ENCODE assay signal across 24 mouse cellular contexts in genomic region chr16:90091112-90091720, GRCm38 (mm10). TPM values are rescaled to one million over a fixed set of nuclear protein-coding genes. Genes with fewer than 3 reads are reported as not detected.
DNase-seq lines count a peak whose midpoint lies in the region; ATAC-seq and TF ChIP-seq lines count a peak whose summit lies in the region.
"Had no signal": no experiment of that assay in that cellular context is flagged by ENCODE, and none has a peak within 500 bp of the region (broad histone marks: within the 10 kb centered on the region; RNA-seq: fewer than 3 reads in every experiment).

No protein-coding gene starts in this region.

- H3K36me3 ChIP-seq in intestine, embryonic 15.5 days, result no peaks in the 10 kb centered on the region
- H3K36me3 ChIP-seq: liver, embryonic 12.5 days; stomach, embryonic 15.5 days had no signal

- peak; percentile 41 for DNase-seq in cerebellum, adult 11 months
- no peak for DNase-seq in cerebellum, adult 11-12 months
- no peak for DNase-seq in layer of hippocampus, adult 2 months (ENCODE audit: low spot score in 2 of 2)
- no peak for DNase-seq in layer of hippocampus, adult 8-10 months (ENCODE audit: low spot score in 2 of 2)
- no peak for DNase-seq in testis, postnatal 14 days (ENCODE audit: low spot score)
- DNase-seq in adrenal gland, postnatal 4 days (ENCODE audit: low spot score in 2 of 2), result no peak
- DNase-seq: gastrocnemius, postnatal 10 days; heart, adult 18-20 months; kidney, adult 11 months; layer of hippocampus, postnatal 36 days; lung, adult 18-20 months; lung, postnatal 10 days; thymus, adult 18-20 months had no signal

- peak; percentile 78 for ATAC-seq in intestine, embryonic 15.5 days
- no peak for ATAC-seq in granulocyte monocyte progenitor cell, adult 5-6 weeks (replicated peaks; ENCODE audit: poor library complexity, severe bottlenecking)
- ATAC-seq: forebrain, embryonic 16.5 days; hindbrain, embryonic 16.5 days; liver, embryonic 12.5 days; midbrain, embryonic 13.5 days had no signal

- H3K9me3 ChIP-seq in intestine, embryonic 15.5 days, result no peaks in the 10 kb centered on the region
- H3K9me3 ChIP-seq: forebrain, embryonic 10.5 days; hindbrain, embryonic 10.5 days; kidney, embryonic 15.5 days; limb, embryonic 13.5 days; liver, embryonic 12.5 days; midbrain, embryonic 13.5 days; stomach, embryonic 15.5 days had no signal

- 53% methylated on average over 11 of the region's 11 CpGs for WGBS in intestine, embryonic 15.5 days

- H3K9ac ChIP-seq in intestine, embryonic 15.5 days, result no peak overlapping the region
- H3K9ac ChIP-seq: kidney, embryonic 15.5 days; limb, embryonic 13.5 days; liver, embryonic 12.5 days; midbrain, embryonic 13.5 days; stomach, embryonic 15.5 days had no signal

- TF ChIP-seq CTCF in layer of hippocampus, adult 2 months (conservative IDR thresholded peaks at IDR 0.05), result no peak

- 0 out of 2 replicates have a peak, but pooled peaks cover 11% of the 10 kb centered on the region for H3K4me1 ChIP-seq in intestine, embryonic 15.5 days (replicated peaks)

- H3K27ac ChIP-seq in layer of hippocampus, adult 2 months, result peak overlapping the region; percentile 40; the same call in 1 of the 2 replicates
- no peak overlapping the region for H3K27ac ChIP-seq in intestine, embryonic 15.5 days
- H3K27ac ChIP-seq: forebrain, embryonic 10.5 days; hindbrain, embryonic 10.5 days; kidney, embryonic 15.5 days; limb, embryonic 13.5 days; liver, embryonic 12.5 days; midbrain, embryonic 13.5 days; stomach, embryonic 15.5 days had no signal

- H3K27me3 ChIP-seq in intestine, embryonic 15.5 days (replicated peaks), result no peaks in the 10 kb centered on the region
- H3K27me3 ChIP-seq: kidney, embryonic 15.5 days; limb, embryonic 13.5 days; liver, embryonic 12.5 days; midbrain, embryonic 13.5 days; stomach, embryonic 15.5 days had no signal

- H3K4me3 ChIP-seq in layer of hippocampus, adult 2 months, result no peak overlapping the region
- H3K4me3 ChIP-seq in intestine, embryonic 15.5 days (replicated peaks), result no peak overlapping the region
- H3K4me3 ChIP-seq: forebrain, embryonic 10.5 days; hindbrain, embryonic 10.5 days; kidney, embryonic 15.5 days; limb, embryonic 13.5 days; liver, embryonic 12.5 days; midbrain, embryonic 13.5 days; stomach, embryonic 15.5 days had no signal

- H3K4me2 ChIP-seq in intestine, embryonic 15.5 days (replicated peaks), result no peak overlapping the region
- H3K4me2 ChIP-seq: kidney, embryonic 15.5 days; limb, embryonic 13.5 days; liver, embryonic 12.5 days; midbrain, embryonic 13.5 days; stomach, embryonic 15.5 days had no signal

RNA-seq across cellular contexts. Expression of gene Tiam1, which starts 52.4 kb away (rescaled TPM):
- 100 to 1,000 TPM; 124 to 125 TPM for total RNA-seq in layer of hippocampus, adult 2 months (2021)
- total RNA-seq in layer of hippocampus, adult 8-10 months (2022), result 100 to 1,000 TPM; 103 to 125 (median 116) TPM
- 12.3 and 12.4 TPM in 2 replicates for polyA plus RNA-seq in intestine, embryonic 15.5 days (2015; fragmentation: Nextera tagmentation; extraction: Ambion mirVana)
- total RNA-seq in granulocyte monocyte progenitor cell, adult 5-6 weeks (2014; fragmentation: Nextera tagmentation), result 66.1 and 76.1 TPM in 2 replicates
- 65.8 and 68.6 TPM in 2 replicates for total RNA-seq in granulocyte monocyte progenitor cell, adult 5-6 weeks (2017)
- total RNA-seq in adrenal gland, postnatal 4 days (2021), result 10 to 100 TPM; 67.9 to 73.4 TPM
